Mouse (Mus musculus) left cerebral cortex, adult 8-10 months (tissue): ENCODE measurements around the gene Safb2. TPM values are rescaled to one million over a fixed set of nuclear protein-coding genes. Genes with fewer than 3 reads are reported as not detected.
A peak's percentile ranks its signal among the peaks of the same experiment; 100 is the strongest.

Experiments used
- DNase-seq, 2 experiments: peaks; one replicate each; pipeline ENCODE4 v3.0.0; 2022; ENCODE audit warnings: low spot score in 2 of 2
- total RNA-seq, 4 experiments: library from RNA; stranded (reverse); gene quantifications; 2 replicates each; pipeline ENCODE4 v1.2.4; 2022

The Safb2 gene
- total RNA-seq, 4 experiments from 2014 or later: 102 to 133 (median 112) TPM

GRCm38 (mm10) chr17:56609452-56610171 lies 25.2 kb upstream of the Safb2 start, which contains the start of gene 2410015M20Rik:
2410015M20Rik (minus strand) TSS chr17:56609771.
- DNase-seq: peak; percentile 90 to 98

- DNase-seq: no peak
These were observed 24.3 kb upstream of the Safb2 start for GRCm38 (mm10) chr17:56608699-56609098.

GRCm38 (mm10) chr17:56607521-56608062 lies 23.2 kb upstream of the Safb2 start:
- no peak for DNase-seq

GRCm38 (mm10) chr17:56605431-56605830 lies 21.0 kb upstream of the Safb2 start:
- DNase-seq: no peak

GRCm38 (mm10) chr17:56604422-56604821 lies 20.0 kb upstream of the Safb2 start:
- DNase-seq: no peak

- DNase-seq: no peak
These were observed 19.6 kb upstream of the Safb2 start for GRCm38 (mm10) chr17:56604070-56604380.

- no peak for DNase-seq
These were observed 19.0 kb upstream of the Safb2 start for GRCm38 (mm10) chr17:56603186-56604069.

GRCm38 (mm10) chr17:56593527-56594271 lies 9.3 kb upstream of the Safb2 start:
- no peak for DNase-seq

GRCm38 (mm10) chr17:56592553-56592952 lies 8.2 kb upstream of the Safb2 start:
- no peak for DNase-seq

GRCm38 (mm10) chr17:56588921-56589320 lies 4.5 kb upstream of the Safb2 start:
- no peak for DNase-seq

- no peak for DNase-seq
These were observed 3.4 kb upstream of the Safb2 start for GRCm38 (mm10) chr17:56587773-56588172.

GRCm38 (mm10) chr17:56585171-56585821 lies 911 bp upstream of the Safb2 start:
- DNase-seq: no peak

GRCm38 (mm10) chr17:56583611-56584256 lies 651 bp downstream of the Safb2 start:
- DNase-seq: peak in 1 of 2 experiments; percentile 31

GRCm38 (mm10) chr17:56583071-56583470 lies 1.3 kb downstream of the Safb2 start:
- no peak for DNase-seq

GRCm38 (mm10) chr17:56572939-56573338 lies 11.4 kb downstream of the Safb2 start:
- no peak for DNase-seq

- DNase-seq: no peak
These were observed 12.2 kb downstream of the Safb2 start for GRCm38 (mm10) chr17:56572154-56572553.

GRCm38 (mm10) chr17:56570287-56570686 lies 14.1 kb downstream of the Safb2 start:
- no peak for DNase-seq

- no peak for DNase-seq
These were observed 17.0 kb downstream of the Safb2 start for GRCm38 (mm10) chr17:56567370-56567769.

GRCm38 (mm10) chr17:56566918-56567317 lies 17.5 kb downstream of the Safb2 start:
- no peak for DNase-seq

GRCm38 (mm10) chr17:56566293-56566692 lies 18.1 kb downstream of the Safb2 start:
- no peak for DNase-seq

GRCm38 (mm10) chr17:56561866-56562265 lies 22.5 kb downstream of the Safb2 start:
- DNase-seq: no peak
